Mouse (Mus musculus): ENCODE measurements around the gene Sec22b. TPM values are rescaled to one million over a fixed set of nuclear protein-coding genes. Genes with fewer than 3 reads are reported as not detected.
A peak's percentile ranks its signal among the peaks of the same experiment; 100 is the strongest.

Gene Sec22b
- total RNA-seq, 1 experiment from 2014 or later: 37.7 TPM

DNA sequence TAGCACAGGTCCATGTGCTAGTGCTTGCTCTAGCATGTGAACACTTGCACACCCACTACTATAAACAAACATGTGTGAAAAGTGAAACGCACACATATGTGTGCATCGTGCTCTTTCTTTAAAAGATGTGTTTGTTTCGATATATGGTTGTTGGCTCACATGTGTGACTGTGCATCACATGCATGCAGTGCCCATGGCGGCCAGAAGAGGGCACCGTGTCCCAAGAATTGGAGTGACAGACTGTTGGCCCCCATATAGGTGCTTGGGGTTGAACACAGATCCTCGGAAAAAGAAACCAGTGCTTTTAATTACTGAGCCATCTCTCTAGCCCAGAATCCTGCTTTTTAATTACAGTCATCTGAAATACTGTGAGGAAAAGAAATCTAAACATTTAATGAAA is 6.3 kb upstream of the Sec22b start:
- peak; percentile 63; the same call in 1 of the 2 replicates for ATAC-seq (replicated peaks; ENCODE audit: insufficient number of reproducible peaks, low FRiP score, low TSS enrichment, poor library complexity, severe bottlenecking)

GRCm38 (mm10) chr3:97898381-97898780 is 2.6 kb upstream of the Sec22b start:
- ATAC-seq (replicated peaks; ENCODE audit: insufficient number of reproducible peaks, low FRiP score, low TSS enrichment, poor library complexity, severe bottlenecking): no peak

- no peak for ATAC-seq (replicated peaks; ENCODE audit: insufficient number of reproducible peaks, low FRiP score, low TSS enrichment, poor library complexity, severe bottlenecking)
Observed at GRCm38 (mm10) chr3:97901586-97901985, 596 bp downstream of the Sec22b start.

DNA sequence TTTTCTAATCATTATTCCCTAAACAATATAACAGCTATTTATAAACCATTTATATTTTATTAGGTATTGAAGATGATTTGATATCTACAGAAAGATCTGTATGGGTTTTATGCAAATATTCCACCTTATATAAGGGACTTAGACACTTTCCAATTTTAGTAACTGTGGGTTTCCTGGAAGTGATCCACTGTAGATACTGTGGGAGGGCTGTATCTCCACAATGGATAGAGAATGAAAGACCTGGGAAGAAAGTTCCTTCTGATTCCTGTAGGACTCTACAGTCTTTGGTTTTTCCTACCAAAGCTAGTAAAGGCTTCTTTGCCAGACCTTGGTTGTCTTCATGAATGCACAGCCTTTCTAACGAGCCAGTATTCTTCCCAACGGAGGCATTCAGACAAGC is 8.7 kb downstream of the Sec22b start:
- no peak for ATAC-seq (replicated peaks; ENCODE audit: insufficient number of reproducible peaks, low FRiP score, low TSS enrichment, poor library complexity, severe bottlenecking)

DNA sequence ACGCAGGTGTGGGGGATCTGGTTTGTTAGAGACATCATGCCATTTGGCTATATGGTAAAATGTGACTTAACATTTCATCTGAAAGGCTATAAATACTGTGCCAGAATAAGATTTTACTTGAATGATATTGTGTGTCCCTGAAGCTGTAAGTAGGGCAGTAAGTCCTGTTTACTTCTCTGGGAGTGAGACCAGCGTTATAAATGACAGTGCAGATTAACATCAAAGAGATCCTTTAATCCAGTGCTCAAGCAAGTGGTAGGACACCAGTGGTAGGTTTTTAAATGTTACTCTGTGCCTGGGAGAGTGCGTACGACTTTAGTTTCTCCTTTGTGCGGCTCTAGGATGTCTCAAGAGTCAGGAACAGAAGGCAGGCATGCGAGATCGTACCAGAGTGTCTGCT is 10.1 kb downstream of the Sec22b start:
- ATAC-seq (replicated peaks; ENCODE audit: insufficient number of reproducible peaks, low FRiP score, low TSS enrichment, poor library complexity, severe bottlenecking): no peak

DNA sequence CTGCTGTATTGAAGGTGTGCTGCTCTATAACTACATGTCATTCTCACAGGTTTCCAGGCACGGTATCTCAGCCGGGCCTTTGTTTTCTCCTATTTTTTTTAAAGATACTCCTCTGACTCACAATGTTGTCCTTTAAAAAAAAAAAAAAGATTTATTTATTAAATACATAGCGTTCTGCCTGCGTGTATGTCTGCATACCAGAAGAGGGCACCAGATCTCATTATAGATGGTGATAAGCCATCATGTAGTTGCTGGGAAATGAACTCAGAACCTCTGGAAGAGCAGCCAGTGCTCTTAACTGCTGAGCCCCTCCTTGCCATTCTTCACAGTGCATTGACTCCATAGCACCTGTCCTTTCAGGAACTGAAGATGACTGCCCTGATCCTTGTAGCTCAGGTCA is 14.1 kb downstream of the Sec22b start:
- no peak for ATAC-seq (replicated peaks; ENCODE audit: insufficient number of reproducible peaks, low FRiP score, low TSS enrichment, poor library complexity, severe bottlenecking)

GRCm38 (mm10) chr3:97918885-97919550 is 18.0 kb downstream of the Sec22b start:
- no peak; the same call in 1 of the 2 replicates for ATAC-seq (replicated peaks; ENCODE audit: insufficient number of reproducible peaks, low FRiP score, low TSS enrichment, poor library complexity, severe bottlenecking)

- ATAC-seq (replicated peaks; ENCODE audit: insufficient number of reproducible peaks, low FRiP score, low TSS enrichment, poor library complexity, severe bottlenecking): no peak
Observed at GRCm38 (mm10) chr3:97925246-97925645, 24.3 kb downstream of the Sec22b start.

DNA sequence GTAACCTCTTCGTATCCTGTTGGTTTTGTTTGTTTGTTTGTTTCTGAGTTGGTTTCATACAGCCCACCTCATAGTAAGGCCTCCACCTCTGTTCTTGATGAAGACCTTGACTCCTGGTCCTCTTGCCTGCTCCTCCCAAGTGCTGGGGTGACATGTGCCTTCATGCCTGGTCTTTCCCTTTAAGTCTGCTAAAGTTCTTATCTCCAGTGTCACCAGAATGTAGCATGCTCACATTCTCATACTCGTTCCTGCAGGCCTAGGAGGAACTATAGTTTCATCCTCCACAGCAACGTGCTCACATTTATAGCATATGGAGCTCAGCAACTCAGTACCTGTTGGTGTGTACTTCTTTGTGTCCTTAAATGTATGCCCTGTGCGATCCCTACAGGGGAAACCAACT is 26.3 kb downstream of the Sec22b start:
- no peak for ATAC-seq (replicated peaks; ENCODE audit: insufficient number of reproducible peaks, low FRiP score, low TSS enrichment, poor library complexity, severe bottlenecking)

DNA sequence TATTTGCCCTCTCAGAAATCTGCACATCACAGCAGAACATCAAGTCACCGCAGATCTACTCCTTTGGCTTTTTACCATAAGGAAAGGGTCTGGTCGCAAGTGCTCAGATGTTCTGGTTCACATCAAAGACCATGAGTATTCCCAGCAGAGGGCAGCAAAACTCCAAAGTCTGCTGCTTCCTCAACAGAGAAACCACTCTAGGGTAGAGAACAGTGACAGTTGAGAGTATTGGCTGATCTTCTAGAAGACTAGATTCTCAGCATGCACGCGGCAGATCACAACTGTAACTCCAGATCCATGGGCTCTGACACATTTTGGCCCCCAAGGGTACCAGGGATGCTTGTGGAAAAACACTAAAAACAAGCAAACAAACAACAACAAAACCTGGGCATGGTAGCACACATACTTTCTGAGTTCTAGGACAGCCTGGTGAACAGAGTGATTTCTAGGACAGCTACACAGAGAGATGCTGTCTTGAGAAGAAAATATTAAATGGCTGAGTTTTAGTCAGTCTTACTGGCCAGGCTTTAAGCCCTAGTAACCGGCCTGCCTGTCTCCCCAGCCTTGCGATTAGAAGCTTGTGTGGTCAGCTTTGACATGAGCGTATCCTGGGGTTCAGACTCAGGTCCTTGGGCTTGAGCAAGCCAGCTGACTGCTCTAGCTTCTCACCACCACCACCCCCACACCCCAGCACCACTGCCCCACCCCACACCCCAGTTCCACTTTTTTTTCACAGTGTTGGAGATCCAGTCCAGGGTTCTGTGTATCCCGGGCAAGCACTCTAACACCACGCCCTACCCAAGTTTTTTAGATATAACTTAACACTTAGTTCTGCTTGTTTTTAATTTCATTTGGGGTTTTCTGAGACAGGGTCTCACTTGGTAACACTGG is 28.2 kb downstream of the Sec22b start:
- ATAC-seq (replicated peaks; ENCODE audit: insufficient number of reproducible peaks, low FRiP score, low TSS enrichment, poor library complexity, severe bottlenecking): peak; percentile 31

- ATAC-seq (replicated peaks; ENCODE audit: insufficient number of reproducible peaks, low FRiP score, low TSS enrichment, poor library complexity, severe bottlenecking): no peak
Observed at GRCm38 (mm10) chr3:97930141-97930786, 29.3 kb downstream of the Sec22b start.

GRCm38 (mm10) chr3:97930787-97931158 is 29.8 kb downstream of the Sec22b start:
- ATAC-seq (replicated peaks; ENCODE audit: insufficient number of reproducible peaks, low FRiP score, low TSS enrichment, poor library complexity, severe bottlenecking): no peak

GRCm38 (mm10) chr3:97931310-97931885 is 30.4 kb downstream of the Sec22b start:
- peak; percentile 34 for ATAC-seq (replicated peaks; ENCODE audit: insufficient number of reproducible peaks, low FRiP score, low TSS enrichment, poor library complexity, severe bottlenecking)

DNA sequence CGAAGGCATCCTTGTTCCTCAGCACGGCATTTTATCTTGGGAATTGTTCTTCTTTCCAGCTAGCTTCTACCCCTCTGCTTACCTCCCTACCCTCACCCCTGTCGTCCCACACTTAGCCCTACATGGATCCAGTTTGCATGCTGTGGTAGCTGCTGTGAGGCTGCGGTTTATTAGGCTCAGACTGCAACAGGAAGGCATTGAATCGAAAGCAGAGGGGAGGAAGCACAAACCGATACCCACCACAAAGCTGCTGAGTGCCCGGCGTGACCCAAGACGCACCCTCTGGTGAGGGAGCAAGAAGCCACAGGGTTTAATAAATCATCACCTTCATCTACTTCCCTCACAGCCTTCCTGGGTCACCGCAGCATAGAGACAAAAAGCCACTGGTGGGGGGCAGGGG is 31.1 kb downstream of the Sec22b start:
- ATAC-seq (replicated peaks; ENCODE audit: insufficient number of reproducible peaks, low FRiP score, low TSS enrichment, poor library complexity, severe bottlenecking): peak; percentile 65

DNA sequence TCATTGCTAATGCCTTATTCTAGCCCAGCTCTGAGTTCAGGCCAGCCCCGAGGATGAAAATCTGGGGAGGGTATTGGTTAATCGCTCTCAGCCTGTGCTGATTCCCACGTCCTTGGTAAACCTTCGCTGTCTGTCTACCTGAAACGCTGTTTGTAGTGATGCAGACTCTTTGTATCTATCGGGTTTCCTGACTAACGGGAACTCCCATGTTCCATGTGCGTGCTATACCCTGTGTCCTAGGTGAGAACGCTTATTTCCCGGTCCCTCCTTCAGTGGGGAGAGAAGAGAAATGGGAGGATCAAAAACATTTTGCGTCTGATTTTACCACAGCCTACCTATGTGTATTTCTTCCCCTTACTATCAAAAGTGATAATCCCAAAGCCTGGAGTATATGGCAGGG is 31.8 kb downstream of the Sec22b start:
- ATAC-seq (replicated peaks; ENCODE audit: insufficient number of reproducible peaks, low FRiP score, low TSS enrichment, poor library complexity, severe bottlenecking): no peak

DNA sequence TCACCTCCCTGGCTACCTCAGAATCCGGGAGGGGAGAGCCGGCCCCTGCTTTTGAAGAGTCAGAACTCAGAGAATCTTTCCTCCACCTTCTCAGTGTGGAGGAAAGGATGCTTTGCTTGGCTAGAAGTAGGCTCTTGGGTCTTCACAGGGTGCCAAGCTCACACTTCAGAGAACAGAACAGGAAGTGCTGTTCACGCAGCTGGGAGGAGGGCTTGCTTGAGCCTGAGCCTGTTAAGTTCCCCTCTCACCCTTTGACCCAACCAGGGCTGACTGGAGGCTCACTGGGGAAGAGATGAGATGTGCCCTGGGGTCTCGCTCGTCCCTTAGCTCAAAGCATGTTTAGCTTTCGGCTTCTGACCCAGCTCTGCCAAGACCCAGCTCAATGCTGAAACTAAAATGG is 32.3 kb downstream of the Sec22b start:
- peak; percentile 44 for ATAC-seq (replicated peaks; ENCODE audit: insufficient number of reproducible peaks, low FRiP score, low TSS enrichment, poor library complexity, severe bottlenecking)

DNA sequence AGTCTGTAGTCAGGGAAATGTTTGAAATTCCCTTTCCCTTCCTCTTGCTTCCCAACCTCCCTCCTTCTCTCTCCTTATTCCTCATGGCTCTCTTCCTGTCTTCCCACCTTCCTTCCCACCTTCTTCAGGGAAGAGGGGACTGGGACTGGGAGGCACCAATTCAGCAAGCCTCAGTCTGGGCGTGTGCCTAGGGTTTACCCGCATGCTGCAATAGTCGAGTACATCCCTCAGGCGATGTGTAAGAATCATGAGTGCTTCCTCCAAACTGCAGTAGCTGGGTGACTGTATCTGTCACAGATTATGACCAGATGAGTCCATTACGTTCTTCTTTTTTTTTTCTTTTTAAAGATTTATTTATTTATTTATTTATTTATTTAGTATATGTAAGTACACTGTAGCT is 32.8 kb downstream of the Sec22b start:
- peak; percentile 56 for ATAC-seq (replicated peaks; ENCODE audit: insufficient number of reproducible peaks, low FRiP score, low TSS enrichment, poor library complexity, severe bottlenecking)

DNA sequence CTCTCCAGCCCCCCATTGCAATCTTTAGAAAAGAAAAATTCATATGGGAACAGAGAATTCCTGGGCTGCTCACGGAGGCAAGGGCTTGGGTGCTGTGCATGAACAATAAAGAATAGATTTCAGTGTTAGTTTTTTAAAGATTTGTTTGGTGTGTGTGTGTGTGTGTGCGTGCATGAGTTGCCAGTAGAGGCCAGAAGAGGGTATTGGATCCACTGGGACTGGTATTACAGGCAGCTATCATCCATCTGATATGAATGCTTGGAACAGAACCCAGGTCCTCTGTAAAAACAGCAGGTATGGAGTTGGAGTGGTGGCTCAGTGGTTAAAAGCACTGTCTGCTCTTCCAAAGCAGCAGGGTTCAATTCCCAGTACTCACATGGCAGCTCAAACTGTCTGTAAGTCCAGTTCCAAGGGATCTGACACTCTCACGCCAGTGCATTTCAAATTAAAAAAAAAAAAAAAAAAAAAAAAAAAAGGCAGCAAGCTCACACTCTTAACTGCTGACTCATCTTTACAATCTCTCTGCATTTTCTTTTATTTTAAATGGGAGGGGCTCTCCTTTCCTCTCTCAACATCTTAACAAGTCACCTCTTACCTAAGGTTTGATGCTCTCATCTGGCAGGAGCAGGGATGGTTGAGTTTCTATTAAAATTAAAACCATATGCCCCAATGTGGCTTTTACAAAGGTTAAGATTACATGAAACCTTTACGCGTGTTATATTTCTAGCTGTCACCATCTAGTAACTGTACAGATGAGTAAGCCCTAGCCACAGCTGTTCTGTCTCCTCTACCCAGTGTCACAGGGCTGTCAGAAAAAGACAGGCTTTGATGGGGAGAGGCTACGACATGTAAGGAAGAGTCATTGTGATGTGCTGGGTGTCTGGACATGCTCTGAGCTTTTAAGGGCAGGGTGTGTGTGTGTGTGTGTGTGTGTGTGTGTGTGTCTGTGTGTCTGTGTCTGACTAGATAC is 33.6 kb downstream of the Sec22b start:
- no peak for ATAC-seq (replicated peaks; ENCODE audit: insufficient number of reproducible peaks, low FRiP score, low TSS enrichment, poor library complexity, severe bottlenecking)
